Mouse (Mus musculus): ENCODE data around the gene Gm40193. TPM values are rescaled to one million over a fixed set of nuclear protein-coding genes. Genes with fewer than 3 reads are reported as not detected.

Gm40193 gene
- polyA plus RNA-seq, 1 experiment from 2014 or later, result not detected

GRCm38 (mm10) chr11:70485498-70485897 is 47.2 kb downstream of the Gm40193 start:
- DNase-seq (ENCODE audit: low spot score) (no peak), ATAC-seq (no peak)
- Histone ChIP-seq H3K27ac (ENCODE audit: low read depth, low read length) (no peak overlapping the region), H3K4me1 (ENCODE audit: control insufficient read depth, insufficient read depth, low read length) (no peaks in the 10 kb centered on the region), H3K4me3 (ENCODE audit: low read depth, low read length) (no peak overlapping the region), H3K9ac (ENCODE audit: low read length) (no peak overlapping the region), H3K9me3 (replicated peaks; ENCODE audit: control insufficient read depth, low read length) (no peaks in the 10 kb centered on the region), H3K27me3 (replicated peaks; ENCODE audit: control insufficient read depth, insufficient read depth, low read length) (no peaks in the 10 kb centered on the region), H3K36me3 (ENCODE audit: control insufficient read depth, insufficient read depth, low read length) (no peaks in the 10 kb centered on the region), H3K4me2 (ENCODE audit: low read length) (no peak overlapping the region)
- WGBS, result 53% methylated on average over 2 of the region's 2 CpGs

Other genes with a start within 250 kb of the Gm40193 start
- gene Alox12e, start 210.3 kb downstream of the Gm40193 start, polyA plus RNA-seq (2014; fragmentation: Nextera tagmentation; extraction: Ambion mirVana), result not detected in 2 replicates
- not detected in 2 replicates for gene Alox15, start 180.9 kb downstream of the Gm40193 start, polyA plus RNA-seq (2014; fragmentation: Nextera tagmentation; extraction: Ambion mirVana)
- 21.4 and 32.5 TPM in 2 replicates for gene Pelp1, start 122.9 kb downstream of the Gm40193 start, polyA plus RNA-seq (2014; fragmentation: Nextera tagmentation; extraction: Ambion mirVana)
- 47.4 and 49.2 TPM in 2 replicates for gene Arrb2, start 100.3 kb downstream of the Gm40193 start, polyA plus RNA-seq (2014; fragmentation: Nextera tagmentation; extraction: Ambion mirVana)
- 49.2 and 54.3 TPM in 2 replicates for gene Med11, start 81.0 kb downstream of the Gm40193 start, polyA plus RNA-seq (2014; fragmentation: Nextera tagmentation; extraction: Ambion mirVana)
- gene Zmynd15, start 73.5 kb downstream of the Gm40193 start, polyA plus RNA-seq (2014; fragmentation: Nextera tagmentation; extraction: Ambion mirVana), result 0.19 and 0.42 TPM in 2 replicates
- 1.5 and 1.9 TPM in 2 replicates for gene Cxcl16, start 73.0 kb downstream of the Gm40193 start, polyA plus RNA-seq (2014; fragmentation: Nextera tagmentation; extraction: Ambion mirVana)
- gene Tm4sf5, start 27.7 kb downstream of the Gm40193 start, polyA plus RNA-seq (2014; fragmentation: Nextera tagmentation; extraction: Ambion mirVana), result 1.1 and 3.4 TPM in 2 replicates
- 0.37 TPM in 1 of 2 replicates, not detected in the other for gene Vmo1, start 18.3 kb downstream of the Gm40193 start, polyA plus RNA-seq (2014; fragmentation: Nextera tagmentation; extraction: Ambion mirVana)
- gene Gltpd2, start 13.7 kb downstream of the Gm40193 start, polyA plus RNA-seq (2014; fragmentation: Nextera tagmentation; extraction: Ambion mirVana), result 0.42 TPM in 1 of 2 replicates, not detected in the other
- 841 and 1,034 TPM in 2 replicates for gene Psmb6, start 7.6 kb downstream of the Gm40193 start, polyA plus RNA-seq (2014; fragmentation: Nextera tagmentation; extraction: Ambion mirVana)
- gene Pld2, start 7.1 kb upstream of the Gm40193 start, polyA plus RNA-seq (2014; fragmentation: Nextera tagmentation; extraction: Ambion mirVana), result 4.8 and 5.8 TPM in 2 replicates
- 10.4 and 13.6 TPM in 2 replicates for gene Mink1, start 29.9 kb upstream of the Gm40193 start, polyA plus RNA-seq (2014; fragmentation: Nextera tagmentation; extraction: Ambion mirVana)
- not detected in 2 replicates for gene 4930544D05Rik, start 82.9 kb upstream of the Gm40193 start, polyA plus RNA-seq (2014; fragmentation: Nextera tagmentation; extraction: Ambion mirVana)
- not detected in 2 replicates for gene Chrne, start 86.3 kb upstream of the Gm40193 start, polyA plus RNA-seq (2014; fragmentation: Nextera tagmentation; extraction: Ambion mirVana)
- gene Gp1ba, start 106.2 kb upstream of the Gm40193 start, polyA plus RNA-seq (2014; fragmentation: Nextera tagmentation; extraction: Ambion mirVana), result 0.17 and 0.22 TPM in 2 replicates
- 105 and 118 TPM in 2 replicates for gene Rnf167, start 114.3 kb upstream of the Gm40193 start, polyA plus RNA-seq (2014; fragmentation: Nextera tagmentation; extraction: Ambion mirVana)
- gene Slc25a11, start 114.5 kb upstream of the Gm40193 start, polyA plus RNA-seq (2014; fragmentation: Nextera tagmentation; extraction: Ambion mirVana), result 165 and 190 TPM in 2 replicates
- gene Pfn1, start 121.7 kb upstream of the Gm40193 start, polyA plus RNA-seq (2014; fragmentation: Nextera tagmentation; extraction: Ambion mirVana), result 793 and 798 TPM in 2 replicates
- 5.7 and 5.9 TPM in 2 replicates for gene Eno3, start 124.3 kb upstream of the Gm40193 start, polyA plus RNA-seq (2014; fragmentation: Nextera tagmentation; extraction: Ambion mirVana)
- gene Spag7, start 136.5 kb upstream of the Gm40193 start, polyA plus RNA-seq (2014; fragmentation: Nextera tagmentation; extraction: Ambion mirVana), result 65.4 and 83.9 TPM in 2 replicates
- 8.7 and 14.9 TPM in 2 replicates for gene Camta2, start 155.2 kb upstream of the Gm40193 start, polyA plus RNA-seq (2014; fragmentation: Nextera tagmentation; extraction: Ambion mirVana)
- 0.75 and 1.1 TPM in 2 replicates for gene Inca1, start 167.2 kb upstream of the Gm40193 start, polyA plus RNA-seq (2014; fragmentation: Nextera tagmentation; extraction: Ambion mirVana)
- 4.6 and 4.7 TPM in 2 replicates for gene Kif1c, start 167.6 kb upstream of the Gm40193 start, polyA plus RNA-seq (2014; fragmentation: Nextera tagmentation; extraction: Ambion mirVana)
- 14.9 and 16.2 TPM in 2 replicates for gene Zfp3, start 231.3 kb upstream of the Gm40193 start, polyA plus RNA-seq (2014; fragmentation: Nextera tagmentation; extraction: Ambion mirVana)